Mouse (Mus musculus): Measurements from ENCODE around the gene Pih1d3. TPM values are rescaled to one million over a fixed set of nuclear protein-coding genes. Genes with fewer than 3 reads are reported as not detected.

Pih1d3 gene
- polyA plus RNA-seq (2015; fragmentation: Nextera tagmentation; extraction: Ambion mirVana): not detected in 2 replicates

GRCm38 (mm10) chr1:31222564-31222963 is at the start of gene Pih1d3, which contains the start of gene 4931428L18Rik:
Gene Pih1d3, plus strand, starts transcription at chr1:31222838.
Gene 4931428L18Rik, minus strand, starts transcription at chr1:31222684.
- Histone ChIP-seq H3K4me3 (ENCODE audit: low read depth, low read length) (no peak within 1 kb of the TSS), H3K4me2 (ENCODE audit: low read depth, low read length) (no peak within 1 kb of the TSS), H3K4me1 (ENCODE audit: insufficient read depth) (no peaks in the 10 kb centered on the region), H3K27ac (ENCODE audit: low read depth) (no peak within 1 kb of the TSS), H3K9ac (replicated peaks) (no peak within 1 kb of the TSS), H3K36me3 (replicated peaks; ENCODE audit: insufficient read depth, low read length) (no peaks in the 10 kb centered on the region), H3K9me3 (ENCODE audit: low read length) (no peaks in the 10 kb centered on the region), H3K27me3 (ENCODE audit: insufficient read depth, low read length) (no peaks in the 10 kb centered on the region)
- ATAC-seq (no peak), DNase-seq (no peak)
- TF ChIP-seq EP300 (IDR thresholded peaks at IDR 0.05; ENCODE audit: low read depth) (no peak), CTCF (IDR thresholded peaks at IDR 0.05; ENCODE audit: low read depth) (no peak)
- WGBS (ENCODE audit: insufficient replicate concordance): 66% methylated on average over 7 of the region's 7 CpGs

DNA sequence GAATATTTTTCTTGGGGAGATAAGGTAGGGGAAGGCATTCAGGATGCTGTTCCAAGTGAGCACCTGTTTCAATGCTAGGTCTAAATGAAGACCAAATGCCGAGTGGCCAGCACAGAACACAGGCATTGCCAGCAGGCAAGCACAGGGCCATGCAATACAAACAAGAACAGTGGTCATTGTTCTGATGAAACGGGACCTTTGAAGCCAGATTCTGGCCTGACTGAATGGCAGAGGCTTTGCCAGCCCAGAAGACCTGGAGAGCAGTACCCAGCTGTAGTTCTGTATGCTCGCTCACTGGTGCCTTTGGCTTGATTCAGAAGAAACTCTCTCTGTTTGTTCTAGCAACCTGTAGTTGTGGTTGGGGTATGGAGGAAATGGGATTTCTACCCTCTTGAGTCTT is 47.2 kb upstream of the Pih1d3 start:
- Histone ChIP-seq H3K9me3 (ENCODE audit: low read length) (no peaks in the 10 kb centered on the region), H3K4me1 (ENCODE audit: insufficient read depth) (no peaks in the 10 kb centered on the region), H3K4me2 (ENCODE audit: low read depth, low read length) (no peak overlapping the region), H3K4me3 (ENCODE audit: low read depth, low read length) (no peak overlapping the region), H3K36me3 (replicated peaks; ENCODE audit: insufficient read depth, low read length) (no peaks in the 10 kb centered on the region), H3K9ac (replicated peaks) (no peak overlapping the region), H3K27ac (ENCODE audit: low read depth) (no peak overlapping the region), H3K27me3 (ENCODE audit: insufficient read depth, low read length) (no peaks in the 10 kb centered on the region)
- TF ChIP-seq EP300 (IDR thresholded peaks at IDR 0.05; ENCODE audit: low read depth): no peak
- TF ChIP-seq CTCF (IDR thresholded peaks at IDR 0.05; ENCODE audit: low read depth): no peak
- ATAC-seq: no peak
- WGBS (ENCODE audit: insufficient replicate concordance): 62% methylated on average over 3 of the region's 3 CpGs
- DNase-seq: no peak

DNA sequence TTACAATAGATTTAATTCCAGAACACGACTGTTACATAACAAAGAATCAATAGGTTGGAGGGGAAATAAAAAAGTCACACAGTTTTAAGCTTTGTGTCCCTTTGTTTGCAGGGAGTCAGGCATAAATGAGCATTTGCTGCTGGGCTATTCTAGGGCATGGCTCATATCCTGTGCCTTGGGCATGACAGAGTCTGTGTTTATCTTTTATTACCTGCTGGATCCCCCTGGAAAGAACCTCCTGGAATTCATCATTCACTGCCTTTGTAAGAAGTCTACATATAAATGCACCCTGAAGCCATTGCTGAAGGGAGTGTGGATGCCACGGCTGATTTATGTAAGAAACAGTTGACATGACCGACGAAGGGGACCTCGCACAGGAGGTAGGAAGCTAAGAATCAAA is 46.5 kb upstream of the Pih1d3 start, which contains the start of gene Lgsn:
Gene Lgsn (plus strand): TSS at position 301 of the 400 bp plus-strand sequence.
- H3K27me3 ChIP-seq (ENCODE audit: insufficient read depth, low read length): no peaks in the 10 kb centered on the region
- H3K27ac ChIP-seq (ENCODE audit: low read depth): no peak within 1 kb of the TSS
- ATAC-seq: no peak
- H3K4me2 ChIP-seq (ENCODE audit: low read depth, low read length): no peak within 1 kb of the TSS
- H3K9ac ChIP-seq (replicated peaks): no peak within 1 kb of the TSS
- no peak within 1 kb of the TSS for H3K4me3 ChIP-seq (ENCODE audit: low read depth, low read length)
- TF ChIP-seq CTCF (IDR thresholded peaks at IDR 0.05; ENCODE audit: low read depth): no peak
- no peak for TF ChIP-seq EP300 (IDR thresholded peaks at IDR 0.05; ENCODE audit: low read depth)
- no peak for DNase-seq
- no peaks in the 10 kb centered on the region for H3K9me3 ChIP-seq (ENCODE audit: low read length)
- WGBS (ENCODE audit: insufficient replicate concordance): 64% methylated on average over 5 of the region's 5 CpGs
- H3K36me3 ChIP-seq (replicated peaks; ENCODE audit: insufficient read depth, low read length): no peaks in the 10 kb centered on the region
- H3K4me1 ChIP-seq (ENCODE audit: insufficient read depth): no peaks in the 10 kb centered on the region

GRCm38 (mm10) chr1:31178264-31178663 is 44.4 kb upstream of the Pih1d3 start:
- no peaks in the 10 kb centered on the region for H3K9me3 ChIP-seq (ENCODE audit: low read length)
- no peak for DNase-seq
- no peak overlapping the region for H3K9ac ChIP-seq (replicated peaks)
- no peak for ATAC-seq
- H3K27me3 ChIP-seq (ENCODE audit: insufficient read depth, low read length): no peaks in the 10 kb centered on the region
- WGBS (ENCODE audit: insufficient replicate concordance): 82% methylated on average over 1 of the region's 1 CpGs
- H3K4me3 ChIP-seq (ENCODE audit: low read depth, low read length): no peak overlapping the region
- no peaks in the 10 kb centered on the region for H3K4me1 ChIP-seq (ENCODE audit: insufficient read depth)
- H3K27ac ChIP-seq (ENCODE audit: low read depth): no peak overlapping the region
- H3K4me2 ChIP-seq (ENCODE audit: low read depth, low read length): no peak overlapping the region
- TF ChIP-seq EP300 (IDR thresholded peaks at IDR 0.05; ENCODE audit: low read depth) (no peak), CTCF (IDR thresholded peaks at IDR 0.05; ENCODE audit: low read depth) (no peak)
- H3K36me3 ChIP-seq (replicated peaks; ENCODE audit: insufficient read depth, low read length): no peaks in the 10 kb centered on the region

DNA sequence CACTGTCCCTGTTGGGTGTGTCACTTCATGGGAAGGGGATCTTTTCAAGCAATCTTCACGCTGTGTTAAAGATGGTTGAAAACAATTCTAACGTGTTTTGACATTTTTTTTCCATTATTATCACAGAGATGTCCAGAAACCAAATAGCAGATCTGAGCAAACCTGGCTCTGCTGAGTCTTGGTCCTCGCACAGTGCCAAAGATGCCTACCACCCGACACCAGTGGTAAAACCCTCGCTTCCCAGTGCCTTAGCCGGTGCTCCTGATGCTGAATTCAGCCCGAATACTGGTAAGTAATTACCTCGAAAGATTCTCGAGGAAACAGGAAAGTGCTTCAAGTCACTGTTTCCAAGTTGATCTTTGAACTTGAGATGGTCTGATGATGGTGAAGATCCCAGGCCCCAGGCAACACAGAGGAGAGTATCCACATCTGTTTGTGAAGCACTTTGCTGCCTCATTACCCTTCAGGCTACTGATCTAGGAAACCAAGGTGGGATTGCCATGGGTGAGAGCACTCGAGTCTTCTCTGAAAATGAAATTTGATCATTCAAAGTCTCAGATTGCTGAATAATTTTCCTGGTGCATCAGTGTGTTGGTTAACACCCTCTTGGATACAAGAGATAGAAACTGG is 32.3 kb upstream of the Pih1d3 start:
- Histone ChIP-seq H3K36me3 (replicated peaks; ENCODE audit: insufficient read depth, low read length) (no peaks in the 10 kb centered on the region), H3K9ac (replicated peaks) (no peak overlapping the region), H3K27ac (ENCODE audit: low read depth) (no peak overlapping the region), H3K9me3 (ENCODE audit: low read length) (no peaks in the 10 kb centered on the region), H3K4me3 (ENCODE audit: low read depth, low read length) (no peak overlapping the region), H3K27me3 (ENCODE audit: insufficient read depth, low read length) (no peaks in the 10 kb centered on the region), H3K4me2 (ENCODE audit: low read depth, low read length) (no peak overlapping the region), H3K4me1 (ENCODE audit: insufficient read depth) (no peaks in the 10 kb centered on the region)
- WGBS (ENCODE audit: insufficient replicate concordance): 60% methylated on average over 10 of the region's 10 CpGs
- DNase-seq (no peak), ATAC-seq (no peak)
- TF ChIP-seq CTCF (IDR thresholded peaks at IDR 0.05; ENCODE audit: low read depth) (no peak), EP300 (IDR thresholded peaks at IDR 0.05; ENCODE audit: low read depth) (no peak)

DNA sequence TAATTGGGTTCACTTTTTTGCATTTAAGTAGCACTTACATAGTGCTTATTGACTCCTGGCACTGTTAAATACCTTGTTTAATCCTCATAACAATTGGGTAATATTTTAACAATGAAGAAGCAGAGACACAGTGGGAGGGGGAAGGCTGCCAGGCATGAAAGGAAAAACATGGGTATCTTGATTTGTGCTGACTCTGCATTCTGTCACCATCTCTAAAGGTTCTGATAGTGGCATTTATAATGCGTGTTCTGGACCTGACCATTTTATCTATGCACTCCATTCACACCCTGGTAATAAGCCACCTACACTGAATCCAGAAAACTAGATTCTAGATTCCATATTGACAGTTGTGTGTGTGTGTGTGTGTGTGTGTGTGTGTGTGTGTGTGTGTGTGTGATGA is 27.0 kb upstream of the Pih1d3 start:
- no peak for TF ChIP-seq EP300 (IDR thresholded peaks at IDR 0.05; ENCODE audit: low read depth)
- TF ChIP-seq CTCF (IDR thresholded peaks at IDR 0.05; ENCODE audit: low read depth): no peak
- no peaks in the 10 kb centered on the region for H3K36me3 ChIP-seq (replicated peaks; ENCODE audit: insufficient read depth, low read length)
- no peaks in the 10 kb centered on the region for H3K9me3 ChIP-seq (ENCODE audit: low read length)
- no peak overlapping the region for H3K4me3 ChIP-seq (ENCODE audit: low read depth, low read length)
- no peak overlapping the region for H3K27ac ChIP-seq (ENCODE audit: low read depth)
- no peak overlapping the region for H3K4me2 ChIP-seq (ENCODE audit: low read depth, low read length)
- no peaks in the 10 kb centered on the region for H3K4me1 ChIP-seq (ENCODE audit: insufficient read depth)
- WGBS (ENCODE audit: insufficient replicate concordance): 74% methylated on average over 1 of the region's 1 CpGs
- ATAC-seq (no peak), DNase-seq (no peak)
- no peak overlapping the region for H3K9ac ChIP-seq (replicated peaks)
- no peaks in the 10 kb centered on the region for H3K27me3 ChIP-seq (ENCODE audit: insufficient read depth, low read length)
